Mouse (Mus musculus): ENCODE measurements around the gene Rab23. TPM values are rescaled to one million over a fixed set of nuclear protein-coding genes. Genes with fewer than 3 reads are reported as not detected.

Rab23 gene
- polyA plus RNA-seq, 1 experiment from 2014 or later: 23.3 TPM

DNA sequence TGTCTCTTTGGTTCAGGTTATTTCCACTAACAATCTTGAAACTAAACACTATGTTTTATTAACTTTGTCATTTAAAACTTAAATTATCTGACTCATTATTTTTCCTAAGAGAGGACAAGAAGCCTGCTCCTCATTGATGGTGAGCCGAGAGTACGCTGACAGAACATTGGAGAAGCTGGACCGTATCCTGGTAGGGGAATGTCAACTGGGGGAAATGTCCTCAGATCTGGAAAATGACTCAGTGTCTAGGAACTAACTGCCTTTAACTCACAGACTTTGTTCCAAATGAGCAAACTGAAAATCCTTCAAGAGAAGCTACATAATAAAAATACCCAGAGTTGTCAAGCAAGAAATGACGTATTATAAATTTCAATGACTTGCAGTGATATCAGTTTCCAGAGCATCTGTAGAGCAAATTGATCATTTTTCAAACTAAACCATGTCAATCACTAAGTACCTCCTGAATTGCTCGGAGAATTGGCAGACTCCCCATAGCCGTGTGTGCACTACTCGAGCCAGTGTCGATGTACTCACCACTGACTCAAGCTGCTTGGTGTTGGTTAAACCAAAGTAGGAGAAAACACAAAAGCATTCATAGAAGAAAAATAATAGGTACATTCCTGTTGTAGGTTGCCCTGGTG lies 30.1 kb upstream of the Rab23 start:
- in situ Hi-C loops (cut with MboI; ENCODE audit: low pct_unique_long_range_greater_than_20kb): loop anchor here (5.0 to 10.0 kb wide), 2 partner anchors 43 to 185 kb away; no protein-coding TSS in a partner anchor
- DNase-seq (ENCODE audit: low read depth, low spot score): peak; percentile 64
- TF ChIP-seq CTCF (IDR thresholded peaks at IDR 0.05): no peak
- peak; percentile 93 for ATAC-seq
- no peaks in the 10 kb centered on the region for H3K27me3 ChIP-seq
- CTCF ChIA-PET: interaction anchor here (1.0 to 2.5 kb wide), 3 partner anchors 17 to 50 kb away, joined by 3 to 8 read pairs (median 6); no protein-coding TSS in a partner anchor
- POLR2A ChIA-PET: no interaction called here

DNA sequence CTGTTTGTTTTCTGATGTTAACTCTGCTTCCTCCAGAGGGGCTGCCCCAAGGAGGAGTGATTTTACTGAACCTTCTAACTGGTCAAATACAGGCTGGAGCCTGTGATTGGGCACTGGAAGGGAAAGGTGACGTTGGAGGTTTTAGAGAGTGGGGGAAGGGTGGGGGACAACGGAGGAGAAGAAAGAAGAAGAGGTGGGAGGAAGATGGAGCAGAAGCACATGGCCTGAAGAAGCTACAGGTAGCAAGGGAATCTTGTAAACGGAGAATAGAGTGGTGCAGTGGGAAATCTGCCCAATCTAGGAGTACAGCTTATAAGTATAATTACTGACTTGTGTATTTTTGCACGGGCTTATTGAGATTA lies 29.6 kb upstream of the Rab23 start:
- ATAC-seq: no peak
- DNase-seq (ENCODE audit: low read depth, low spot score): no peak
- no peaks in the 10 kb centered on the region for H3K27me3 ChIP-seq
- POLR2A ChIA-PET: no interaction called here
- TF ChIP-seq CTCF (IDR thresholded peaks at IDR 0.05): no peak
- in situ Hi-C loops (cut with MboI; ENCODE audit: low pct_unique_long_range_greater_than_20kb): no loop called here
- CTCF ChIA-PET: interaction anchor here (1.0 to 2.5 kb wide), 3 partner anchors 17 to 49 kb away, joined by 3 to 8 read pairs (median 6); no protein-coding TSS in a partner anchor

DNA sequence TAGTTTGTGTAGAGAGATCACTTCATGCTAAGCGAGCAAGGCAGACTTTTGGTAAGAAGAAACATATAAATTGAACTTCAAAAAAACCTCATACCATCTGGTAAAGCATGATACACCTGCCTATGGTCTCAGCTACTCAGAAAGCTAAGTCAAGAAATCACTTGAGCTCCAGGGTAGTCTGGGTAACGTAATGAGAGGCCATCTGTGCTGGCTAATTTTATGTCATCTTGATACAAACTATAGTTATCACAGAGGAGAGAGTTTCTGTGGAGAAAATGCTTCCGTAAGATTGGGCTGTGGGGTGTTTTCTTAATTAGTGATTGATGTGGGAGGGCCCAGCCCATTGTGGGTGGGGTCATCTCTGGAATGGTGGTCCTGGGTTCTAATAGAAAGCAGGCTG lies 25.8 kb upstream of the Rab23 start:
- ATAC-seq: no peak
- in situ Hi-C loops (cut with MboI; ENCODE audit: low pct_unique_long_range_greater_than_20kb): no loop called here
- DNase-seq (ENCODE audit: low read depth, low spot score): no peak
- H3K27me3 ChIP-seq: no peaks in the 10 kb centered on the region
- POLR2A ChIA-PET: no interaction called here
- CTCF ChIA-PET: interaction anchor here (0.9 kb wide), 1 partner anchor 23 kb away, joined by 3 read pairs; no protein-coding TSS in a partner anchor
- no peak for TF ChIP-seq CTCF (IDR thresholded peaks at IDR 0.05)

DNA sequence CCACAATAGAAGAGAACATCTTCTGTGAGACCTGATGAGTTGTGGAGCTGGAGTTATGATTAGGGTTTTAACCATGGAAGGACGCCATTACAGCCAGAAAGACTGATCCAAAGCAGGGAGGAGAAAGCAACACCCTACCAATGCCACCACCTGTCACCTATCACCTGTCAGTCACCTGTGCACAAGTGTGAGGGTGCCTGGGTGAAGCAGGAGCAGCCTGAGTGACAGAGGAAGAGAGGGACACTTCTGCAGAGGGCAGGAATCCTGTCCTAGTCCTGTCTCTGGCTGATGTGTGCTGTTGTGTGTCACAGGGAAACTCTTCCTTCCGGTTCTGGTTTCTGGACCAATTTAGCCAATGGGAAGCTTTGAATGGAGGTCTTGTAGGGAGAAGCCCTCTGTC lies 23.7 kb upstream of the Rab23 start:
- ATAC-seq (no peak), DNase-seq (ENCODE audit: low read depth, low spot score) (no peak)
- POLR2A ChIA-PET: no interaction called here
- CTCF ChIA-PET: interaction anchor here (1.0 to 1.3 kb wide), 2 partner anchors 11 to 44 kb away, joined by 3 read pairs; no protein-coding TSS in a partner anchor
- in situ Hi-C loops (cut with MboI; ENCODE audit: low pct_unique_long_range_greater_than_20kb): no loop called here
- H3K27me3 ChIP-seq: no peaks in the 10 kb centered on the region
- no peak for TF ChIP-seq CTCF (IDR thresholded peaks at IDR 0.05)

DNA sequence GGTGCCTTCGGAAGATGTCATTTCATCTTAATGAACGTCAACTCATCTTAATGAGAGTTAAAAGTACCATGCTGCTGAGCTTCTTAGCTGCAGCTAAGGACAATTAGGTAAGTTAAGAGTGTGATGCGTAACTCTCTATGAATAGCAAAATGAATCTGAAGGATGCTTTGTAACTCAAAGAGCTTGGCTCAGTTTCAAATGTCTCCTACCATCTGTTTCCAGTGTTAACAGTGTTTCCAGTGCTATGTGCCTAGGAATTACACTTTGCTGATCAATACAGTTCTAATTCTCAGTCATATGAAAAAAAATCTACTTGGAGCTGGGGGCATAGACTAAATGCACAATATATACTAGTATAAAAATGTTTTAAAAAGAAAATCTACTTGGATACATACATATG lies 18.4 kb upstream of the Rab23 start:
- in situ Hi-C loops (cut with MboI; ENCODE audit: low pct_unique_long_range_greater_than_20kb): no loop called here
- TF ChIP-seq CTCF (IDR thresholded peaks at IDR 0.05): no peak
- POLR2A ChIA-PET: no interaction called here
- no peaks in the 10 kb centered on the region for H3K27me3 ChIP-seq
- no peak for DNase-seq (ENCODE audit: low read depth, low spot score)
- CTCF ChIA-PET: interaction anchor here (0.9 to 1.2 kb wide), 3 partner anchors 10 to 41 kb away, joined by 3 read pairs; no protein-coding TSS in a partner anchor
- no peak for ATAC-seq

DNA sequence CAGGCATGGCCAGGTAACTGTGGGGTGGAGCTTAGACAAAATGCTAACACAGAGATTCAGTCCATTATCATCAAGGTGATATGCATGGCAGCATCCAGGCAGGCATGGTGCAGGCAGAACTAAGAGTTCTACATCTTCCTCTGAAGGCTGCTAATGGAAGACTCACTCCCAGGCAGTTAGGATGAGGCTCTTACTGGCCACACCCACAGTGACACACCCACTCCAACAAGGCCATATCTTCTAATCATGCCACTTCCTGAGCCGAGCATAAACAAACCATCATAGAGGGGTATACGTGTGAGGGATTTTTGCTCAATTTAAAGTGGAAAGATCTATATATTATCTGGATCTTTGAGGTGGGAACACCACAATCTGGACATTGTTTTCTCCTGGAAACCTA lies 10.1 kb upstream of the Rab23 start:
- DNase-seq (ENCODE audit: low read depth, low spot score) (no peak), ATAC-seq (no peak)
- TF ChIP-seq CTCF (IDR thresholded peaks at IDR 0.05): no peak
- in situ Hi-C loops (cut with MboI; ENCODE audit: low pct_unique_long_range_greater_than_20kb): no loop called here
- CTCF ChIA-PET: interaction anchor here (1.4 kb wide), 1 partner anchor 30 kb away, joined by 3 read pairs; no protein-coding TSS in a partner anchor
- POLR2A ChIA-PET: no interaction called here
- no peaks in the 10 kb centered on the region for H3K27me3 ChIP-seq

DNA sequence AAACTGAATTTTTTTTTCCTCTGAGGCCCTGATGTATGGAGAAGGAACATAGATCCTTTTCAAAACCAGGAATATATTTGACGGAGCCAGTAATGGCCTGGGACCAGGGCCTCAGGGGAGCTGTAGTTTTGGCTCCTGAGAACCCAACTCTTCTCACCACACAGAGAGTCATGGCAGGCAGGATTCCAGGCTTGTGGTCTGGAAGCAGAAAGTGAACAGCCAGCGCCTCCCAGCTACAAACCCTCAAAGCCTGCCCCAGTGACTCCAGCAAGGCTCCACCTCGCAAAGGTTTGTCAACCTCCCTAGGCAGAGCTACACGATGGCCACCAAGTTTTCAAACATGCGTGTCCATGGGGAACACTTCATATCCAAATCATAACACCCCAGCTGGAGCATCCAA lies 7.7 kb upstream of the Rab23 start:
- CTCF ChIA-PET: interaction anchor here (0.7 kb wide), 1 partner anchor 14 kb away, joined by 3 read pairs; no protein-coding TSS in a partner anchor
- in situ Hi-C loops (cut with MboI; ENCODE audit: low pct_unique_long_range_greater_than_20kb): no loop called here

DNA sequence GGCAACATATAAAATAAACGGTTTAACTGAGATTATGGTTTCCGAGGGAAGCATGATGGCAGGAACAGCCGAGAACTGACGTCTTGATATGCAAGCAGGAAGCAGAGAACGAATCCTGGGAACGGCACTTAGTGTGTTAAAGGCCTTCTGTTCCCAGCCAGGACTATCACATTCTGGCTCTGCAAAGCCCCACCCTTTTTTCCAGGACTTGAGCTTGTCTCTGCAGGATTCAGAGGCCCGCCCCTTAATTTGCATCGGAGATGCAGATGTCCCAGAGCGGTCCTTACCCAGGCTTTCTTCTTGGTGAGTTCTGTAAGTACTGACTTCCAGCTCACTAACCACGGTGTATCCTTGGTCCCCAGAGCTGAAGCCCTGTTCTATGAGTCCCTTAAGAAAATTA lies 4.9 kb upstream of the Rab23 start:
- CTCF ChIA-PET: no interaction called here
- POLR2A ChIA-PET: no interaction called here
- no peak for TF ChIP-seq CTCF (IDR thresholded peaks at IDR 0.05)

More for the DNA sequence above, 7.7 kb upstream of the Rab23 start:
- POLR2A ChIA-PET: no interaction called here
- TF ChIP-seq CTCF (IDR thresholded peaks at IDR 0.05): no peak
- DNase-seq (ENCODE audit: low read depth, low spot score) (no peak), ATAC-seq (no peak)
- no peaks in the 10 kb centered on the region for H3K27me3 ChIP-seq

DNA sequence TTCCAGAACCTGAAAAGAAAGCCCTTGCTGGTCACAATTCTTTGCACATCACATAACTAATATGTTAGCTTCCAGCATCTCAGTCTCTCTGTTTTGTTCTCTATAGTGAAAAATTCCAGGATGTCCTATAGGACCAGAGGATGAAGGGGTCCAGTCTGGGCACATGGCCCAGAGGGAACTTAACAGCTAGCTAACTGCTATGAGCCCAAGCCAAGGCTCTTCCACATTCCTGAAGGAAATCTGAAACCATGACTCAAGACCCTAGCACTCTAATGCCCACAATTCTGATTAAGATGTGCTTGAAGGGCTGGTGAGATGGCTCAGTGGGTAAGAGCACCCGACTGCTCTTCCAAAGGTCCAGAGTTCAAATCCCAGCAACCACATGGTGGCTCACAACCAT lies 2.1 kb upstream of the Rab23 start:
- in situ Hi-C loops (cut with MboI; ENCODE audit: low pct_unique_long_range_greater_than_20kb): no loop called here
- ATAC-seq (no peak), DNase-seq (ENCODE audit: low read depth, low spot score) (no peak)
- ChIA-PET POLR2A (no interaction called here), CTCF (interaction anchor here (1.2 to 1.4 kb wide), 3 partner anchors 9 to 23 kb away, joined by 3 to 4 read pairs (median 3); no protein-coding TSS in a partner anchor)
- H3K27me3 ChIP-seq: no peaks in the 10 kb centered on the region
- no peak for TF ChIP-seq CTCF (IDR thresholded peaks at IDR 0.05)

More for the DNA sequence above, 4.9 kb upstream of the Rab23 start:
- in situ Hi-C loops (cut with MboI; ENCODE audit: low pct_unique_long_range_greater_than_20kb): no loop called here
- DNase-seq (ENCODE audit: low read depth, low spot score) (no peak), ATAC-seq (no peak)
- no peaks in the 10 kb centered on the region for H3K27me3 ChIP-seq

DNA sequence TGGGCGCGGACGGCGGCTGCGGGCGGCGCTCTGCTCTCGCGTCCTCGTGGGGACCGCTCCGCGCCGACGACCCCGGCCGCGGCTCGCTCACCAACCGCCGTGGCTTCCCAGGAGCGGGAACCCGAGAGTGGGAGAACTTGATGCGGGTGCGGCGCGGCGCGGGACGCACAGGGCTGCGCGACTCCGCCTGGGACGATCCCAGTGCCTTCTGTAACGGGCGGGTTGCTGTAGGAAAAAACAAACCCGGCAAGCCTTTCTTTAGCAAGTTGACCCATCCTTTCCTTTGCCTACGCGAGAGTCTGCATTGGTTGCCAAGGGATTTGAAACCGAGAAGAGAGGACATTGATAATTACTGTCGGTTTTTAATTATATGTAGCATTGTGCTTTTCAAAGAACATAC lies 544 bp downstream of the Rab23 start:
- POLR2A ChIA-PET: no interaction called here
- ATAC-seq (peak; percentile 55), DNase-seq (ENCODE audit: low read depth, low spot score) (no peak)
- H3K27me3 ChIP-seq: no peaks in the 10 kb centered on the region
- TF ChIP-seq CTCF (IDR thresholded peaks at IDR 0.05): no peak
- CTCF ChIA-PET: no interaction called here
- in situ Hi-C loops (cut with MboI; ENCODE audit: low pct_unique_long_range_greater_than_20kb): no loop called here

DNA sequence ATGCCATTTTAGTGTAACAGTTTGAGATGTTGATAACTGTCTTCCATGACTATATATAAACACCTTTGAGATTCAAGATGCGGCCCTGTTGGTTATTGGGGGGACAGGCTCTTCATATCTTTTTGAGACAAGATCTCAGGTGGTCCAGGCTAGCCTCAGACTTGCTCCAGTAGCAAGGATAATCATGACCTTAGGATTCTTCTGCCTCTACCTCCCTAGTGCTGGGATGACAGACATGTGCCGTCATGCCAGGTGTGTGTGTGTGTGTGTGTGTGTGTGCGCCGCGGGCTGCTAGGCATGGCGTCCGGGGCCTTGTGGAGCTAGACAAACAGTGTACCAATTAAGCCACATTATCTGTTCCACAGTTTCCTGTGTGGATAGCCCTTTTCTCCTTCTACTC lies 1.3 kb downstream of the Rab23 start:
- no peak for TF ChIP-seq CTCF (IDR thresholded peaks at IDR 0.05)
- ATAC-seq (no peak), DNase-seq (ENCODE audit: low read depth, low spot score) (no peak)
- H3K27me3 ChIP-seq: no peaks in the 10 kb centered on the region
- ChIA-PET CTCF (interaction anchor here (1.2 kb wide), 1 partner anchor 18 kb away, joined by 4 read pairs; no protein-coding TSS in a partner anchor), POLR2A (no interaction called here)
- in situ Hi-C loops (cut with MboI; ENCODE audit: low pct_unique_long_range_greater_than_20kb): no loop called here
